Mouse (Mus musculus): ENCODE results near the gene Lpgat1. TPM values are rescaled to one million over a fixed set of nuclear protein-coding genes. Genes with fewer than 3 reads are reported as not detected.

The Lpgat1 gene
- polyA plus RNA-seq, 1 experiment from 2014 or later: 18.1 TPM

GRCm38 (mm10) chr1:191717141-191717540, 493 bp upstream of the Lpgat1 start:
- 7% methylated on average over 1 of the region's 1 CpGs for WGBS
- Histone ChIP-seq H3K27ac (replicated peaks) (peak overlapping the region; percentile 97), H3K36me3 (peaks cover 13% of the 10 kb centered on the region), H3K4me1 (peaks cover 37% of the 10 kb centered on the region), H3K27me3 (ENCODE audit: low read depth, poor library complexity, severe bottlenecking) (peaks cover 37% of the 10 kb centered on the region), H3K4me3 (peak overlapping the region; percentile 91), H3K9me3 (replicated peaks) (no peaks in the 10 kb centered on the region)
- DNase-seq (ENCODE audit: low spot score): no peak

DNA sequence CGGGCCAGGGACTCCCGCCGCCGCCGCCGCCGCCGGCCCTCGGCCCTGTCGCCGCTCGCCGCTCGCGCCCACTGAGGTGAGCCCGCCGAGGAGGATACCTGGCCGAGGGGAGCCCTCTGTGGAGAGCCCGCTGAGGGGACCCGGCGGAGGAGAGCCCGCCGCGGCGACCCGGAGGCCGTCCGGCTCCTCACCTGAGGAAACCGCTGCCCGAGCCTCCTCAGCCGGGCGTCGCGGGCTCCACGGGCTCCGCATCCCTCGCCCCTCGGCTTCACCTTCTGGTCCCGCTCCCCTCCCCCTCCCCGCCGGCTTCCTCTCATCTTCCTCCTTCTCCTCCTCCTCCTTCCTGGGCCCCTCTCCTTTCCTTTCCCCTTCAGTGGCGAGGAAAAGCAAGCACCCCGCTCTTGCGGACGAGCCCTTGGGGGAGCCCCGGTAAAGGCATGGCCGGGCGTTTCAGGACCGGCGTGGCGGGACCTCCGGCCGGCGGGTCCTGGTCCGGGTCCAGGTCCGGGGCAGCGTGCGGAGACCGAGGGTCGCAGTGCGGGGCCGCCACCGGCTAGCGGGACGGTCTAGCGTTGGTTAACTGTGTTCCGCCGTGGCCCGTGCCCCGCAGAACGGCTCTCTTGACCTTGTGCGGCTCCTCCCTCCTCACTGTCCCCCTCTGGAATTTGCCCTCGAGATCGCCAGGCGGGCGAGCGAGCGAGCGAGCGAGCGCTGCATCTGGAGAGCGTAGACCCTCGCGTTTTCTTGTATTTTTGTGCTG, 1.1 kb downstream of the Lpgat1 start:
- peaks cover 23% of the 10 kb centered on the region for H3K36me3 ChIP-seq
- H3K9me3 ChIP-seq (replicated peaks): no peaks in the 10 kb centered on the region
- WGBS: under 1% methylated on average over 71 of the region's 84 CpGs
- DNase-seq (ENCODE audit: low spot score): peak; percentile 77
- H3K4me1 ChIP-seq: peaks cover 37% of the 10 kb centered on the region
- H3K27ac ChIP-seq (replicated peaks): peak overlapping the region; percentile 97
- peaks cover 37% of the 10 kb centered on the region for H3K27me3 ChIP-seq (ENCODE audit: low read depth, poor library complexity, severe bottlenecking)
- H3K4me3 ChIP-seq: peak overlapping the region; percentile 91

GRCm38 (mm10) chr1:191719326-191719725, 1.7 kb downstream of the Lpgat1 start:
- H3K4me3 ChIP-seq: peak overlapping the region; percentile 91
- peaks cover 29% of the 10 kb centered on the region for H3K36me3 ChIP-seq
- 17% methylated on average over 11 of the region's 11 CpGs for WGBS
- peak overlapping the region; percentile 97 for H3K27ac ChIP-seq (replicated peaks)
- peaks cover 37% of the 10 kb centered on the region for H3K27me3 ChIP-seq (ENCODE audit: low read depth, poor library complexity, severe bottlenecking)
- DNase-seq (ENCODE audit: low spot score): no peak
- H3K4me1 ChIP-seq: peaks cover 37% of the 10 kb centered on the region
- H3K9me3 ChIP-seq (replicated peaks): no peaks in the 10 kb centered on the region

GRCm38 (mm10) chr1:191720419-191720818, 2.8 kb downstream of the Lpgat1 start:
- Histone ChIP-seq H3K27ac (replicated peaks) (no peak overlapping the region), H3K36me3 (peaks cover 35% of the 10 kb centered on the region), H3K4me1 (peaks cover 37% of the 10 kb centered on the region), H3K4me3 (no peak overlapping the region), H3K9me3 (replicated peaks) (no peaks in the 10 kb centered on the region), H3K27me3 (ENCODE audit: low read depth, poor library complexity, severe bottlenecking) (peaks cover 37% of the 10 kb centered on the region)
- no peak for DNase-seq (ENCODE audit: low spot score)
- WGBS: 67% methylated on average over 3 of the region's 3 CpGs

GRCm38 (mm10) chr1:191722706-191723105, 5.1 kb downstream of the Lpgat1 start:
- Histone ChIP-seq H3K36me3 (peaks cover 45% of the 10 kb centered on the region), H3K4me1 (peaks cover 30% of the 10 kb centered on the region)
- WGBS: 76% methylated on average over 4 of the region's 4 CpGs

DNA sequence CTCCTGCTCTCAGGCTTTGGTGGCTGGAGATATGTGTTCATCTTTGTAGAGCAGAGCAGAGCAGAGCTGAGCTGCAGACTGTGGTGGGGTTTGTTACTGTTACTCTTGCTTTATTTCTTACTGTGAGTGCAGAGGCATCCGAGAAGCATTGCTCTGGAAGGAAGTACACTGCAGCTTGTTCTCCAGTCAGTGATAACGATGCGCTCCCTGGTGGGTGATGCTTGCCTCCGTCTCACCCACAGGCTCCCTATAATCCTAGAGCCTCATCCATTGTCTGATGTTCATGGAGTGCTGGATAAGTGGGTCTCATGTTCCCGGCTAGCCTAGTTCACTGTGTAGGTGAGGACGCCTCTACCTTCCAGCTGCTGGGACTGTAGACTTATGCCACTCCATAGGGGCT, 6.0 kb downstream of the Lpgat1 start:
- 59% methylated on average over 6 of the region's 6 CpGs for WGBS
- DNase-seq (ENCODE audit: low spot score): no peak
- Histone ChIP-seq H3K4me3 (no peak overlapping the region), H3K27me3 (ENCODE audit: low read depth, poor library complexity, severe bottlenecking) (peaks cover 19% of the 10 kb centered on the region), H3K27ac (replicated peaks) (no peak overlapping the region), H3K9me3 (replicated peaks) (no peaks in the 10 kb centered on the region), H3K36me3 (peaks cover 49% of the 10 kb centered on the region), H3K4me1 (peaks cover 26% of the 10 kb centered on the region)

More at GRCm38 (mm10) chr1:191722706-191723105, 5.1 kb downstream of the Lpgat1 start:
- DNase-seq (ENCODE audit: low spot score): no peak
- H3K27me3 ChIP-seq (ENCODE audit: low read depth, poor library complexity, severe bottlenecking): peaks cover 19% of the 10 kb centered on the region
- no peak overlapping the region for H3K27ac ChIP-seq (replicated peaks)
- no peak overlapping the region for H3K4me3 ChIP-seq
- no peaks in the 10 kb centered on the region for H3K9me3 ChIP-seq (replicated peaks)

- Histone ChIP-seq H3K27ac (replicated peaks) (no peak overlapping the region), H3K4me1 (peaks cover 18% of the 10 kb centered on the region), H3K9me3 (replicated peaks) (no peaks in the 10 kb centered on the region), H3K27me3 (ENCODE audit: low read depth, poor library complexity, severe bottlenecking) (peaks cover 16% of the 10 kb centered on the region), H3K4me3 (no peak overlapping the region), H3K36me3 (peaks cover 51% of the 10 kb centered on the region)
- WGBS: 83% methylated on average over 12 of the region's 12 CpGs
- no peak for DNase-seq (ENCODE audit: low spot score)
Measured at GRCm38 (mm10) chr1:191724385-191725061, 6.9 kb downstream of the Lpgat1 start.

DNA sequence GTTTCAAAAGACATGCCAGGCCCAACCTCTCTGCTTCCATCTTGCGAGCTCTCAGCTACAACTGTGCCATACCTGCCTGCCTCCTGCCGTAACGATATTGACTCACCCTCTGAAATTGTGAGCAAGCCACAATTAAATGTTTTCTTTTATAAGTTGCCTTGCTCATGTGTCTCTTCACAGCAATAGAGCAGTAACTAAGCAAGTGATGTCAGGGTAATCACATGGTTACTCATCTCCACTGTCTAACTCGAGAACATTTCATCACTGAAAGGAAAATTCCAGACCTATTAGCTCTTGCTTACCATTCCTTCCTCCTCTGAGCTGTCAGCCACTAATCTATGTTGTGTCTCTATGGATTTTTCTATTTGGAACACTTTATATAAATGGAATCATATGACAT, 15.0 kb downstream of the Lpgat1 start:
- Histone ChIP-seq H3K36me3 (peaks cover 23% of the 10 kb centered on the region), H3K27me3 (ENCODE audit: low read depth, poor library complexity, severe bottlenecking) (no peaks in the 10 kb centered on the region), H3K27ac (replicated peaks) (no peak overlapping the region), H3K4me1 (no peaks in the 10 kb centered on the region), H3K9me3 (replicated peaks) (no peaks in the 10 kb centered on the region), H3K4me3 (no peak overlapping the region)
- WGBS: 91% methylated on average over 4 of the region's 4 CpGs
- no peak for DNase-seq (ENCODE audit: low spot score)

GRCm38 (mm10) chr1:191733822-191734221, 16.2 kb downstream of the Lpgat1 start:
- 92% methylated on average over 4 of the region's 4 CpGs for WGBS
- H3K27me3 ChIP-seq (ENCODE audit: low read depth, poor library complexity, severe bottlenecking): no peaks in the 10 kb centered on the region

GRCm38 (mm10) chr1:191736425-191736824, 18.8 kb downstream of the Lpgat1 start:
- H3K4me1 ChIP-seq: no peaks in the 10 kb centered on the region
- H3K36me3 ChIP-seq: peaks cover 13% of the 10 kb centered on the region
- no peaks in the 10 kb centered on the region for H3K9me3 ChIP-seq (replicated peaks)

More at GRCm38 (mm10) chr1:191733822-191734221, 16.2 kb downstream of the Lpgat1 start:
- Histone ChIP-seq H3K4me1 (no peaks in the 10 kb centered on the region), H3K27ac (replicated peaks) (no peak overlapping the region), H3K36me3 (peaks cover 18% of the 10 kb centered on the region), H3K9me3 (replicated peaks) (no peaks in the 10 kb centered on the region), H3K4me3 (no peak overlapping the region)
- DNase-seq (ENCODE audit: low spot score): no peak

GRCm38 (mm10) chr1:191737871-191738270, 20.2 kb downstream of the Lpgat1 start:
- no peak overlapping the region for H3K27ac ChIP-seq (replicated peaks)
- H3K4me3 ChIP-seq: no peak overlapping the region
- no peaks in the 10 kb centered on the region for H3K9me3 ChIP-seq (replicated peaks)
- DNase-seq (ENCODE audit: low spot score): no peak
- H3K36me3 ChIP-seq: peaks cover 11% of the 10 kb centered on the region
- H3K4me1 ChIP-seq: no peaks in the 10 kb centered on the region
- 88% methylated on average over 6 of the region's 6 CpGs for WGBS
- no peaks in the 10 kb centered on the region for H3K27me3 ChIP-seq (ENCODE audit: low read depth, poor library complexity, severe bottlenecking)

More at GRCm38 (mm10) chr1:191736425-191736824, 18.8 kb downstream of the Lpgat1 start:
- H3K27me3 ChIP-seq (ENCODE audit: low read depth, poor library complexity, severe bottlenecking): no peaks in the 10 kb centered on the region
- no peak overlapping the region for H3K4me3 ChIP-seq
- DNase-seq (ENCODE audit: low spot score): no peak
- no peak overlapping the region for H3K27ac ChIP-seq (replicated peaks)

GRCm38 (mm10) chr1:191738726-191739125, 21.1 kb downstream of the Lpgat1 start:
- H3K4me1 ChIP-seq: no peaks in the 10 kb centered on the region
- H3K4me3 ChIP-seq: no peak overlapping the region
- no peaks in the 10 kb centered on the region for H3K27me3 ChIP-seq (ENCODE audit: low read depth, poor library complexity, severe bottlenecking)
- no peak for DNase-seq (ENCODE audit: low spot score)
- 90% methylated on average over 2 of the region's 2 CpGs for WGBS
- no peak overlapping the region for H3K27ac ChIP-seq (replicated peaks)
- no peaks in the 10 kb centered on the region for H3K9me3 ChIP-seq (replicated peaks)
- peaks cover 2% of the 10 kb centered on the region; the same call in 1 of the 2 replicates for H3K36me3 ChIP-seq
